Mouse (Mus musculus): ENCODE data around the gene Hspb8. TPM values are rescaled to one million over a fixed set of nuclear protein-coding genes. Genes with fewer than 3 reads are reported as not detected.

Gene Hspb8
- polyA plus RNA-seq, 1 experiment from 2014 or later, result 12.0 TPM

DNA sequence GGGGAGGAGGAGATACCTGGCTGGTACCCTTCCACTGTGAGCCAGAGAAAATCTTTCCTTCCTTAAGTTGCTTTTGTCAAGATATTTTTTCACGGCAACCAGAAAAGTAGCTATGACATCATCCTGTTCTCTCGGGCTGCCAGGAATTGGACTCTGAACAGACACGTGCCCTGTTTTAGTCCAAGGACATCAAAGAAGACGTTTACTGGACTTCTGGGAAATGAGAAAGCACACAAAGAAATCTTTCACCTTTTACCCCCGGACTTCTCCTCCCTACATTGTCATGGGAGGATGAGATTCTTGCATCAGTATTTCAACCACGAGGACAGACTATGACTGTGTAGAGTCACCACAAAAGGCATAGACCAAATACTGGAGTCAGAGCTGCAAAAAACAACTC, 14.7 kb downstream of the Hspb8 start:
- H3K4me3 ChIP-seq (replicated peaks), result no peak overlapping the region
- no peak overlapping the region for H3K4me2 ChIP-seq
- peaks cover 26% of the 10 kb centered on the region for H3K4me1 ChIP-seq (replicated peaks)
- no peak for ATAC-seq (ENCODE audit: insufficient number of reproducible peaks, insufficient read depth, low FRiP score, low TSS enrichment, low read depth)
- H3K9ac ChIP-seq (replicated peaks), result no peak overlapping the region
- no peaks in the 10 kb centered on the region for H3K36me3 ChIP-seq
- no peaks in the 10 kb centered on the region for H3K9me3 ChIP-seq
- 56% methylated on average over 6 of the region's 6 CpGs for WGBS
- H3K27ac ChIP-seq, result 0 out of 2 replicates have a peak overlapping the region, but pooled peaks have one; percentile 7
- H3K27me3 ChIP-seq, result no peaks in the 10 kb centered on the region

DNA sequence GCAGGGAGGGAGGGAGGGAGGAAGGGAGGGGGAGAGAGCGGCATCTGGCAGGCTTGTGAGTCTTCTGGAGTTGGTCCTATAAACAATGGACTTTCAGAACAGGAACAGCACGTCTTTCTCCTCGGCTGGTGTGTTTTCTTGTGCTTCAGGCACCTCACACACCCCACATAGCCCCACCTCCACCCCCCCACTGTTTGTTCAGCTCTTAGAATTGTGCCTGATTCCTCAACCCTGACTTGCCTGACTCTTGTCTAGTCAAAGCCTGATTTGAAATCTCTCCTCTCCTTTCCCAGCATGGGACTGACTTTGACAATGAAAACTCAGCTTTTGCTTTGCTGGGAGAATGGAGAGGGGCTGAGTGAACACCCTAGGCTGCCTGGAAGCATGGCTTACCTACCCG, 15.3 kb downstream of the Hspb8 start:
- no peaks in the 10 kb centered on the region for H3K9me3 ChIP-seq
- no peak overlapping the region for H3K9ac ChIP-seq (replicated peaks)
- ATAC-seq (ENCODE audit: insufficient number of reproducible peaks, insufficient read depth, low FRiP score, low TSS enrichment, low read depth), result no peak
- H3K4me2 ChIP-seq, result no peak overlapping the region
- no peak overlapping the region for H3K27ac ChIP-seq
- H3K4me1 ChIP-seq (replicated peaks), result peaks cover 26% of the 10 kb centered on the region
- H3K27me3 ChIP-seq, result no peaks in the 10 kb centered on the region
- H3K4me3 ChIP-seq (replicated peaks), result no peak overlapping the region
- 32% methylated on average over 4 of the region's 4 CpGs for WGBS
- H3K36me3 ChIP-seq, result no peaks in the 10 kb centered on the region

DNA sequence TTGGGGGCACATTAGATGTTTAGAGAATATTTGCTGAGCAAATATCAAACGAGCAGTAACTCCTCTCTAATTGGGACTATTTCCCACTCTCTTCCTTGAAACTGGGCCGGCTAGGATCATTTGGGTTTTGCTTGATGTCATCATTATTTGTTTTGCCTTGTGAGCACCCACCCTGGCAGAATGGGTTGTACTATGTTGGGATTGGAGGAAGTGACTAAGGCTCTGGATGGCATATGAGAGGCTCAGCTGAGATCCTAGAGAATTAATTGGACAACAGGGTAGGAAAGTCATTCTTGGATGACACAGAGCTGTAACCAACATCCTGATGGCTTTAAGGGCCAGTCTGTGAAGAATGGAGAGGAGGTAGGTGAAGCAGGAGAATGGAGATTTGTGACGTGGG, 16.2 kb downstream of the Hspb8 start:
- Histone ChIP-seq H3K36me3 (no peaks in the 10 kb centered on the region), H3K27me3 (no peaks in the 10 kb centered on the region), H3K4me2 (no peak overlapping the region), H3K4me1 (replicated peaks) (peaks cover 26% of the 10 kb centered on the region), H3K9me3 (no peaks in the 10 kb centered on the region), H3K9ac (replicated peaks) (no peak overlapping the region), H3K27ac (no peak overlapping the region), H3K4me3 (replicated peaks) (no peak overlapping the region)
- 74% methylated on average over 3 of the region's 3 CpGs for WGBS
- ATAC-seq (ENCODE audit: insufficient number of reproducible peaks, insufficient read depth, low FRiP score, low TSS enrichment, low read depth), result no peak

DNA sequence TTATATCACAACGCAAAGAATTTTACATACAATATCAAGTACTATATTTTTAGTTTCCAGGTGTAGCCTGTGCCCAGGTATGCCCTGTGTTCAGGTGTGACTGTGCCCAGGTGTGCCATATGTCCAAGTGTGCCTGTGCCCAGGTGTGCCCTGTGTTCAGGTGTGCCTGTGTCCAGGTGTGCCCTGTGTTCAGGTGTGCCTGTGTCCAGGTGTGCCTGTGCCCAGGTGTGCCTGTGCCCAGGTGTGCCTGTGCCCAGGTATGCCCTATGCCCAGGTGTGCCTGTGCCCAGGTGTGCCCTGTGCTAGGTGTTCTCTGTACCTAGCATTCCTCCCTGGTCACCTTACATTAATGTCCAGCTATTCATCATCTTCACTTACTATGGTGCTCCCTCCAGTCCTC, 16.7 kb downstream of the Hspb8 start:
- Histone ChIP-seq H3K4me1 (replicated peaks) (peaks cover 26% of the 10 kb centered on the region), H3K27ac (no peak overlapping the region), H3K4me2 (no peak overlapping the region), H3K4me3 (replicated peaks) (no peak overlapping the region), H3K9me3 (no peaks in the 10 kb centered on the region), H3K27me3 (no peaks in the 10 kb centered on the region), H3K9ac (replicated peaks) (no peak overlapping the region), H3K36me3 (no peaks in the 10 kb centered on the region)
- ATAC-seq (ENCODE audit: insufficient number of reproducible peaks, insufficient read depth, low FRiP score, low TSS enrichment, low read depth), result no peak
- 91% methylated on average over 1 of the region's 1 CpGs for WGBS

DNA sequence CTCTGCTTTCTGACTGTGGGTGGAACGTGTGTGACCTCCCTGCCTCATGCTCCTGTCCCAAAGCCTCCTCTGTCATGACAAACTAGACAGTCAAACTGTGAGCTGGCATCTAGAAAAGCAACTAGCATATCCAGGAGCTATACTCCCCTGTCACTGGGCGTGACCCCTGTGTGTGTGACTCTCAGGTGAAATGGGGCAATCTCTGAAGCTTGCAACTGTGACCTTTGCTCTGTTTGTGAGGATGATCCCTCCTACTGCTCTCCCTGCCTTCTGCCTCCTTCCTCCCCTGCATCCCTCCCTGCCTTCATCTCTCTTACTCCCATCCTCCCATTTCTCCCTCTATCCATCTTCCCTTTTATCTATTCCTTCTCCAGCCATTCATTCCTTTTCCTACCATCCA, 18.6 kb downstream of the Hspb8 start:
- ATAC-seq (ENCODE audit: insufficient number of reproducible peaks, insufficient read depth, low FRiP score, low TSS enrichment, low read depth), result no peak
- Histone ChIP-seq H3K27ac (no peak overlapping the region), H3K4me2 (no peak overlapping the region), H3K36me3 (no peaks in the 10 kb centered on the region), H3K4me1 (replicated peaks) (peaks cover 11% of the 10 kb centered on the region; the same call in 1 of the 2 replicates), H3K9ac (replicated peaks) (no peak overlapping the region), H3K4me3 (replicated peaks) (no peak overlapping the region), H3K27me3 (no peaks in the 10 kb centered on the region), H3K9me3 (no peaks in the 10 kb centered on the region)
- 86% methylated on average over 2 of the region's 2 CpGs for WGBS

DNA sequence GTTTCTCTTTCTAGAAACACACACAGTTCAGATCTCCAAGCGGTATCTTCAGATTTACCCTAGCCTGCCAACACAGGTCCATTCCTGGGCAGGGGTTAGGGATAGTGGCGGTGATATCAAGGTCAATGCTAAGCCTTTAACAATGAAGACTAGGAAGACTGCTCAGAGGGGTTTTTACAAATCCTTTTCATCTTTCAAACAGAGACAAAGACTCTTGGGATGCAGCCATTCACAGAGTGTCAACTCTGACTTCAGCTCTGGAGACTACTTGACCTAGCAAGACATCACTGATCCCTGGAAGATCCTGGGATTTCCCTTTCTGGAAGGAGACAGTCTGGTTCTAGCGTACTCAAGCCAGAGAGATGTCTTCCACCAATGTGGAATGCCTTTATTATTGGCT, 21.9 kb downstream of the Hspb8 start:
- no peak overlapping the region for H3K4me2 ChIP-seq
- no peak overlapping the region for H3K9ac ChIP-seq (replicated peaks)
- no peaks in the 10 kb centered on the region for H3K4me1 ChIP-seq (replicated peaks)
- no peaks in the 10 kb centered on the region for H3K36me3 ChIP-seq
- no peak overlapping the region for H3K27ac ChIP-seq
- WGBS, result 95% methylated on average over 3 of the region's 3 CpGs
- H3K27me3 ChIP-seq, result no peaks in the 10 kb centered on the region
- H3K4me3 ChIP-seq (replicated peaks), result no peak overlapping the region
- H3K9me3 ChIP-seq, result no peaks in the 10 kb centered on the region
- no peak for ATAC-seq (ENCODE audit: insufficient number of reproducible peaks, insufficient read depth, low FRiP score, low TSS enrichment, low read depth)

DNA sequence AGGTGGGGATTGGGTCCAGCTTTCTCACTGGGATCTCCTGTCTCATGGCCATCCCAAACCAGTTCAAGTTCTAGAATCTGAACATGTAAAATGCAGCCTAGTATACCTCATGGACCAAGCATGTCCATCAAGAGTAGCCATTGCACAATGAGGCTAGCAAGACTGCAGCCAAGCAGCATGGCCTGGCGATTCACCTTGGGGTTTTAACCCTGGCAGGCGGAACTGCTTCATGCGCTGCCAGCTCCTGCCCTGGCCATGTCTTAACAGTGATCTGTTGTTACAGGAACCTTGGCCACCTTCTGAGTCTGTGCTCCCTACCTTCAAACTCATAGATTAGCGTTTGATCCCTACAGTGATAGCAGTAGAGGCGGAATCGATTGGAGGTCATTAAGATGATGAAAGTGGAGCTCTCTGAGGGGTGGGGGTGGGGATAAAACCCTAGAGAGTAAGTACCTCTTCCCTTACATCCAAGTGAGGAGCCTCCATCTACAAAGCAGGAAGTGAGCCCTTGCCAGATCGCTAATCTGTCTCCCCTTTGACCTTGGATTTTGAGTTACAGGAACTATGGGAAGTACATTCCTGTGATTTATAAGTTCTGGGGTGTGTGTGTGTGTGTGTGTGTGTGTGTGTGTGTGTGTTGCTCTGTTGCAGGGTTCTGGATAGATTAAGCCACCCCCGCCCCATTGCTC, 22.5 kb downstream of the Hspb8 start:
- Histone ChIP-seq H3K9me3 (no peaks in the 10 kb centered on the region), H3K9ac (replicated peaks) (no peak overlapping the region), H3K27me3 (no peaks in the 10 kb centered on the region), H3K4me1 (replicated peaks) (no peaks in the 10 kb centered on the region), H3K4me2 (no peak overlapping the region), H3K27ac (no peak overlapping the region), H3K4me3 (replicated peaks) (no peak overlapping the region), H3K36me3 (no peaks in the 10 kb centered on the region)
- no peak for ATAC-seq (ENCODE audit: insufficient number of reproducible peaks, insufficient read depth, low FRiP score, low TSS enrichment, low read depth)
- 73% methylated on average over 8 of the region's 8 CpGs for WGBS

DNA sequence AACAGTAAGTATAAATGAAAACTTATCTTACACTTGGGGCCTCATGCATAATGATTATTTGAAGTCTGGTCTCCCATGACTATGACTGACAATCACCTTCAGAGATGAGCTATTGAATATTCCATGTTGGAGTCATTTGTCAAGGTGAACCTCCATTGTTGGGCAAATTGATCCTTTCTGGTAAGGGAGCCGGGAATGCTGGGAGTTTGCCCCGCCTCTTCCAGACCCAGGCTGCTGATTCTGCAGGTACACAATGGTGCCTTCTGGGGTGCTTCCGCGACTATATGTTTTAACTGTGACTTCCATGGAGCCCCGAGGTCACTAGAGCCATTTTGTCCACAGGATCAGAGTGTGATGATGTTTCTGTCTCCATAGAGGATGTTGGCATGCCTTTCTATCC, 26.6 kb downstream of the Hspb8 start:
- Histone ChIP-seq H3K4me2 (no peak overlapping the region), H3K27ac (no peak overlapping the region), H3K9me3 (no peaks in the 10 kb centered on the region), H3K4me3 (replicated peaks) (no peak overlapping the region), H3K36me3 (no peaks in the 10 kb centered on the region), H3K4me1 (replicated peaks) (no peaks in the 10 kb centered on the region), H3K27me3 (no peaks in the 10 kb centered on the region), H3K9ac (replicated peaks) (no peak overlapping the region)
- whole genome bisulfite sequencing, result 85% methylated on average over 5 of the region's 5 CpGs
- ATAC-seq (ENCODE audit: insufficient number of reproducible peaks, insufficient read depth, low FRiP score, low TSS enrichment, low read depth), result no peak

DNA sequence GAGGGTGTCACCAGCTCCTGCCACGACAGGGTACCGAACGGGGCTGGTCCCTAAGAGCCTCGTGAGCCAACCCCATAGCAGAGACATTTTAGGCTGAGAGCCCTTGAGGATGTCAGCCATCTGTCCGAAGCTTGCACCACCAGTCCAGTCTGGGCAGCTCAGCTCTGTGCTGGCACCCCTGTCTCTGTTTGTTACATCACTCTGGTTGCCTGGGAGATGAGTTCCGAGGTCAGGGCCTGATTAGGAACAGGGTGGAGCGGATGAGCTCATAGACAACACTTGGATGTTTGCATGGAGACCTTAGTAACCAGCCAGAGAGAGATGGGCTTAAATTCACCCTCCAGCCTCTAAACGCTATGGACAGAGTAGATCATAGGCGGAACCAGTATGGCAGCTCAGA, 30.1 kb downstream of the Hspb8 start:
- H3K4me3 ChIP-seq (replicated peaks), result no peak overlapping the region
- H3K36me3 ChIP-seq, result no peaks in the 10 kb centered on the region
- H3K9ac ChIP-seq (replicated peaks), result no peak overlapping the region
- WGBS, result 83% methylated on average over 9 of the region's 9 CpGs
- no peak overlapping the region for H3K4me2 ChIP-seq
- no peaks in the 10 kb centered on the region for H3K27me3 ChIP-seq
- no peak for ATAC-seq (ENCODE audit: insufficient number of reproducible peaks, insufficient read depth, low FRiP score, low TSS enrichment, low read depth)
- H3K9me3 ChIP-seq, result no peaks in the 10 kb centered on the region
- no peak overlapping the region for H3K27ac ChIP-seq
- H3K4me1 ChIP-seq (replicated peaks), result no peaks in the 10 kb centered on the region

DNA sequence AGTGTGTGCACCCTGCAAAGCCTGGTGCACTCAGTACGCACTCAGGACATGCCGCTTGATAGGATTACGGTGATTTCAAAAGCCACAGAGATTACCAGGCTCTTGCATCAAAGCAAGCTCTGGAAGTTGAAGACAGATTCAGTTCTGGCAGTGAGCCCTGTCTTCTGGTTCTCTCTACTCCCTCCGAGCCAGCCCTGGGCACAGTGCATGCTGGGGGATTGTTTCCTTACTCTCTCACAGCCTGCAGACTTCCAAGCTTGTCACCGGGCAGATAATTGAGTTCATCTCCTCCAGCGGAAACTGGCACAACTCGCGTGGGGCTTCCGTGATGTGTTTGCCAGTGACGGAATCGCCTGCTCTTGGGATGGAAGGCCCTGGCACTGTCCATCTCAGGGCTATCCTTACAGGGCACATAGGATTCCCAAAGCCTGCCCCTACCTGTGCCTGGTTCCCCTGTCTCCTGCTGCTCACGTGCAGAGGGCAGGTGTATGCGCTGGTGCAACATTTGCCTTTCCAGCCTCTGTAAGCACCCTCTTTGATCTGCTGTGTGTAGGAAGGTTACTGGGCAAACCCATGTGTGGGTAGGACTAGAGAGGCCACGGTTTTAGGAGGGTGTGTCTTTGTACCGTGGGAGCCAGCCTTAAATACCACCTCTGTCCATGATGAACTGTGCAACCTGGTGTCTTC, 32.7 kb downstream of the Hspb8 start:
- no peak; the same call in 1 of the 2 replicates for ATAC-seq (ENCODE audit: insufficient number of reproducible peaks, insufficient read depth, low FRiP score, low TSS enrichment, low read depth)
- Histone ChIP-seq H3K9ac (replicated peaks) (no peak overlapping the region), H3K4me2 (no peak overlapping the region), H3K27me3 (no peaks in the 10 kb centered on the region), H3K27ac (no peak overlapping the region), H3K36me3 (no peaks in the 10 kb centered on the region), H3K4me1 (replicated peaks) (no peaks in the 10 kb centered on the region), H3K4me3 (replicated peaks) (no peak overlapping the region), H3K9me3 (no peaks in the 10 kb centered on the region)
- WGBS, result 70% methylated on average over 15 of the region's 15 CpGs

DNA sequence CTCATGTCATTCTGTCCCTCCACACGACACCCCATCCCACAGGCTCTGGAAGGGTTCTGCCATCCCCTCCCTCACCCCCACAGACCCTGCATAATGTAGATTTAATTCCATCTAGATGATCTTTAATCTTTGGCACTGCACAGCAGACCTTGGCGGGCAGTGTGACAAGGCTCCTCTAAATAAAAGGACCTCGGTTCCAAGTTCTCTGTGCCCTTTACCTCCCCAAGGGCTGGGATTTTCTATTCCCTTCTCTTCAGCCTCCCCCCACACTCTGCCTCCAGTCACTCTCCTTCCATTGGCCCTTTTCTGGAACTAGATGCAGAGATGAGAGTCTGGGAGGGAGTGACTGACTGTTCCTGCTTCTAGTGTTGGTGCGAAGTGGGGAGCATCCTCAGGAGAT, 33.3 kb downstream of the Hspb8 start:
- 81% methylated on average over 4 of the region's 4 CpGs for WGBS
- Histone ChIP-seq H3K4me3 (replicated peaks) (no peak overlapping the region), H3K27me3 (no peaks in the 10 kb centered on the region), H3K27ac (no peak overlapping the region), H3K36me3 (no peaks in the 10 kb centered on the region), H3K9ac (replicated peaks) (no peak overlapping the region), H3K4me2 (no peak overlapping the region), H3K4me1 (replicated peaks) (no peaks in the 10 kb centered on the region), H3K9me3 (no peaks in the 10 kb centered on the region)
- ATAC-seq (ENCODE audit: insufficient number of reproducible peaks, insufficient read depth, low FRiP score, low TSS enrichment, low read depth), result no peak

Data from limb, embryonic 12.5 days (tissue).